Mouse (Mus musculus) kidney, postnatal 10 days (tissue): ENCODE data around the gene Trub2.

ENCODE experiments used
- DNase-seq: peaks from one replicate; pipeline ENCODE4 v3.0.0; 2021; ENCODE audit warnings: mixed read lengths

The Trub2 gene

GRCm38 (mm10) chr2:29723132-29723531 is 65.2 kb downstream of the Trub2 start:
- DNase-seq, result no peak

- no peak for DNase-seq
These were observed 69.7 kb downstream of the Trub2 start for GRCm38 (mm10) chr2:29718581-29718980.

- DNase-seq, result peak; percentile 80
These were observed 71.6 kb downstream of the Trub2 start for GRCm38 (mm10) chr2:29716691-29717090.

GRCm38 (mm10) chr2:29716143-29716542 is 72.2 kb downstream of the Trub2 start:
- no peak for DNase-seq

GRCm38 (mm10) chr2:29714127-29714526 is 74.2 kb downstream of the Trub2 start:
- DNase-seq, result no peak

- DNase-seq, result no peak
These were observed 74.8 kb downstream of the Trub2 start for GRCm38 (mm10) chr2:29713501-29713900.

- no peak for DNase-seq
These were observed 76.4 kb downstream of the Trub2 start for GRCm38 (mm10) chr2:29711877-29712276.
